Mouse (Mus musculus) embryo, embryonic 11.5 days (tissue): ENCODE results near the gene Nexn.
A peak's percentile ranks its signal among the peaks of the same experiment; 100 is the strongest.

ENCODE experiments used
- DNase-seq: peaks from one replicate; pipeline ENCODE4 v3.0.0-alpha.2; 2012; ENCODE audit warnings: low read depth, low spot score

Gene Nexn

DNA sequence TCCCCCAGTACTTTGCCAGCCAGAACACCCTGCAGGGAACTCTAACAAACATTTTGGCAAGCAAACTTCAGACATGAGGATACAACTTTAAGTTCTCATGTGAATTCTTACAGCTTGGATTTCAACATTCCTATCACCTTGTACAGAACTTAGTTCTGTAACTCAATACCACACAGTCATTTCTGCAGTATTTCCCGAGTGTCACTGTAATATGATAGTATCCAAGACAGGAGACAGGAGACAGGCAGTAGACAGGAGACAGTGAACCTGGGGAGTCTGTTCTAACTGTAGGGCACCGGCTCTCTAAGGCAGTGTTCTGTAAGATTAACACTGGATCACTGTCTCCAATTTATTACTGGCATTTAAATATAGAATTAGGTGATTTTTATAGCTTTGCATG is 12.3 kb upstream of the Nexn start:
- DNase-seq, result no peak

DNA sequence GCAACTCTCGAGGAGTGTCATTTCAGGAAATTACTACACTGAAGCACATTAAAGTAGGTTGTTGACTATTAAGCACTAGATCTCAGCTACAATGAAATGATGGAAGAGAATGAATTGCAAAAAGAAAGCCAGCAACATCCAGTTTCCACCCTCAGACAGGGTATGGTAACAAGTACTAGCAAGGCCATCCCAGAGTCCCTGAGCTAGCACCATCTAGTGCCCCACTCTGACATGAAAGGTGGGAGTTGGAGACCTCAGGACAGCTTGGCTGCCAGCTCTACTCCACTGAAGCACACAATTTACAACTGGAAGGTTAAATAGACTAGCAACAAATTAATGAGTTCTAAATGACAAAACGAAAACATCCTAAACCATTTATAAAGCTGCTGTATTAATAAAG is 11.8 kb upstream of the Nexn start:
- no peak for DNase-seq

GRCm38 (mm10) chr3:152276935-152277334 is 10.8 kb upstream of the Nexn start:
- DNase-seq, result no peak

DNA sequence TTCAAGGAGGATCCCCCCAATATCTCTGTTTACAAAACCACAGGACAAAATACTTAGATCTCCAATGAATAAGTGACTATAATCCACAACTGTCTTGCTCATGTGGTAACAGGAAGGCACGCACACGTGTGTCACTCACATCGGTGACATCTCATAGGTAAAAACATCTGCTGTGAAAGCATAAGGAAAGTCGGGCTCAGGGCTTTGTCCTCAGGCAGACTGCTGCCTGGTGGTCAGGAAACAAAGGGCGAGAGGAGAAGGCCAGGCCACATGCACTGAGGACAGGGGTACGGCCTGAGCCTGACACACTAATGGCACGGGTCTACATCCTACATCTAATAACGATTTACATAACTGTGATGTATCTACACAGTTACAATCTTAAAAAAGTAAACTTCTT is 8.9 kb upstream of the Nexn start:
- no peak for DNase-seq

GRCm38 (mm10) chr3:152272974-152273685 is 7.0 kb upstream of the Nexn start:
- no peak for DNase-seq

- DNase-seq, result no peak
Observed at GRCm38 (mm10) chr3:152271876-152272275, 5.7 kb upstream of the Nexn start.

- no peak for DNase-seq
Observed at GRCm38 (mm10) chr3:152271071-152271710, 5.0 kb upstream of the Nexn start.

GRCm38 (mm10) chr3:152268099-152268498 is 1.9 kb upstream of the Nexn start:
- DNase-seq, result no peak

DNA sequence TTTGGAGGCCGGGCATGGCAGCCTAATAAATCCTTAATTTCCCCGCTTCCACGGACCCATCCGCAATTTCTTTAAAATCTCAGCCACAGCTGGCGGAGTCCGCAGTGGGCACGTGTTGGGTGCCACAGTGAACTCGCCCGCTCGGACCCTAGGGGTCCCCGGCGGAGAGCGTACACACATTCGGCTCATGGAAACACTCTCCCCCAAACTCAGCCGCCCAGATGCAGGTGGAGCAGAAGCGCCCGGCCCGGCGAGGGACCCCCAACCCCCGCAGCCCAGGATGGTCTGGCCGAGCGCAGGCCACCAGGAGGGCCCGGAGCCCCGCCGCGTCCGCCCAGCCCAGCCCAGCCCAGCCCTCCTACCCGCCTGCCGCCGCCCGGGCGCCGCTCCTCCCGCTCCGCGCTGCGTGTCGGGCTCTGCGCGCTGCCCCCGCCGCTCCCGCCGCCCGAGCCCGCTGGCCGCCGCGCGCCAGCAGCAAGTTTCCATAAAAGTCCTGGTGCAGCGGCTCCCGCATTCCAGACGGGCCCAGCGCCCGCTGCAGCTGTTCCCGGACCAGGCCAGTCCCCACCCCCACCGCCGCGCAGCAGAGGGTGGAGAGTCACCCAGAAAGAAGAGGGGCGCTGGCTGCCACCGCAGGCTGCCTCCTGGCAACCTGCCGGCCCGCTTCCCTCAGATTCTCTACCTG is 657 bp downstream of the Nexn start:
- peak; percentile 62 for DNase-seq

DNA sequence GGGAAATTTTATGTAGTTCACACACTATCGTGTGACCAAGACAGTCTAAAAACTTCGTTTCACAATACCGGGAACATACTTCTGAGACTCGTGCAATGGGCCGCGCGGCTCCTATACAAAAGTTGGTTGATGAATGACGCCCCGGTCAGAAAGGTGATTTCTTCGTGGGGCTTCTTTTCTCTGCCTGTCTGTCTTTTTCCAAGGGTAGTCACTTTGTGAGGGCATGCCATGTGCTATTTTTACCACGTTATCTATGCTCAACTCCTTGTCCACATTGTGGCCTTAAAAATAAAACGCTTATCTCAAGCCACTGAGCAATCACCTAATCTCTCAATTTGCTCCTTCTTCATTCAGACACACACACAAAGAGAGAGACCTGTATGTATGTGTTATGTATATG is 1.3 kb downstream of the Nexn start:
- DNase-seq, result no peak

DNA sequence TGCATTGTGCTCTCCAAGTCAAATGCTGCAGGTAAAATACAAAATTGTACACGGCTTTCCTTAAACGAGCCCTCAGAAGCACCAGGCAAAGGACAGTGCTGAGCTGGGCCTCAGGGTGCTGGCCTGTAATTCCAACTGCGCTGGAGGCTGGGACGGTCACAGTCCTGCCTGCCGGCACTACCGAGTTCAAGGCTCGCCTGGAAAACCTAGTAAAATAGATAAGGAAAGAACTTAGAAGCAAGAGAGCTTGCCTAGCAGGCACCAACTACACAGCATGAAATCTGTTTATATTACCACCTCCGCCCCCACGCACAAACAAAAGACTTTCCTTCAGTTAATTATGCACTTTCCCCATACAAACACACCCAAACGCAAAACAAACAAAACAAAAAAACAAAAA is 1.8 kb downstream of the Nexn start:
- DNase-seq, result no peak

GRCm38 (mm10) chr3:152261948-152262347 is 4.2 kb downstream of the Nexn start:
- no peak for DNase-seq

GRCm38 (mm10) chr3:152261436-152261835 is 4.7 kb downstream of the Nexn start:
- DNase-seq, result no peak

DNA sequence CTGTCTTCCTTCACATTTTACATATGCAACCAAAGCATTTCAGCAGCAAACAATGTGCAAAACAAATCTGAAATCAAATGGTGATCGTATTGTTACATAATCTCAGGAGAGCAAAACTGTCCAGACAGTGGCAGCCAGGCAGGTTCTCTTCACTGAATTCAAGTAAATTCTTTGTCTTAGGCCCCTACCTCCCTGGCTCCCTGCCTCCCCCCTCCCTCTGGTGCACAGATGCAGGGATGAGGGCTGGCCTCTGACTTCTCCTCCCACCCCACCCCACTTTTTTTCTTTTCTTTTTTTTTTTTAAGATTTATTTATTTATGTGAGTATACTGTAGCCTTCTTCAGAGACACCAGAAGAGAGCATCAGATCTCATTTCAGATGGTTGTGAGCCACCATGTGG is 5.8 kb downstream of the Nexn start:
- DNase-seq, result no peak

DNA sequence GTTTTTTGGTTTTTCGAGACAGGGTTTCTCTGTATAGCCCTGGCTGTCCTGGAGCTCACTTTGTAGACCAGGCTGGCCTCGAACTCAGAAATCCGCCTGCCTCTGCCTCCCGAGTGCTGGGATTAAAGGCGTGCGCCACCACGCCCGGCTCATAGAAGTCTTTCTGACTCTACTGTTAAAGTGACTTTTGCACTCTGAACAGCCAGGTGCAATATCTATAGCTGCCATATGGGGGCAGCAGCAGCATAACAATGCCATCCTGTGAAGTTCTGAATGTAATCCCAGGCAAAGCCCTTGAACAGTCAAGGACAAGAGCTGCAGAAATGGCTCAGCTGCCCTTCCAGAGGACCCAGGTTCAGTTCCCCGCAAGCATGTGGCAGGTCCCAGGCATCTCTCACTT is 6.7 kb downstream of the Nexn start:
- peak; percentile 75 for DNase-seq

DNA sequence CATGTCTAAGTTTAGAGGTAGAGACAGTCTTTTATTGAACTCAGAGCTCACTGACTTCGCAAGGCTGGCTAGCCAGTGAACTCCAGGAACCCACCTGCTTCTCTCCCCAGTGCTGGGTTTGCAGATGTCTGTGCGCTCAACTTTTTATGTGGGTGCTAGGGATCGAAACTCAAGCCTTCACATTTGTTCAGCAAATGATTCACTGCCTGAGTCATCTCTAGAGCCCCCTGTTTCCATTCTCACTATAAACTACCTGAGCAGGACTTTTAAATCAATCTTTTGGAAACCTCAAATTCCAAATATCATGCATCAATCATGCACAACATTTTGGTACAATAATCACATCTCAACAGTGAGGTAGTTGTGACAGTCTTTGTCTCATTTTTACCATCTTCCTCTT is 8.6 kb downstream of the Nexn start:
- no peak for DNase-seq

GRCm38 (mm10) chr3:152250487-152250886 is 15.7 kb downstream of the Nexn start:
- DNase-seq, result no peak

- no peak for DNase-seq
Observed at GRCm38 (mm10) chr3:152247708-152248107, 18.4 kb downstream of the Nexn start.

GRCm38 (mm10) chr3:152245273-152245910 is 20.8 kb downstream of the Nexn start:
- no peak for DNase-seq

GRCm38 (mm10) chr3:152243304-152243703 is 22.8 kb downstream of the Nexn start:
- DNase-seq, result no peak

DNA sequence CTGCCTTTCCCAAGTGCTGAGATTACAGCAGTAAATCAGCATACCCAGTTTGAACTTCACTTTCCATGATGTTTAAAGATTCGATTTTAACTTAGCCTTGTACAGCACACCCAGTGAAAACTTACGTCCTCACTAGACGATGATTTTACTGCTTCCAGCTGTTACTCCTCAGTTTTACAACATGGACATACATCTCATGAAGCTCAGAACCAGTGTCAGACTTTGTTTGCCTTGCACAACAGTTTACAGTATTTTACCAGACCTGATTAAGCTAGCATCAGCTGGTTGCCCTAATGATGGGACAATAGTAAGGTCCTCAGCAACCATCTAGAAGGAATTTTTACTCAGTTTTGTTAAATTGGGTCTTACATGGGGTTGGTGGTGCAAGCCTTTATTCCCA is 25.1 kb downstream of the Nexn start:
- DNase-seq, result no peak

DNA sequence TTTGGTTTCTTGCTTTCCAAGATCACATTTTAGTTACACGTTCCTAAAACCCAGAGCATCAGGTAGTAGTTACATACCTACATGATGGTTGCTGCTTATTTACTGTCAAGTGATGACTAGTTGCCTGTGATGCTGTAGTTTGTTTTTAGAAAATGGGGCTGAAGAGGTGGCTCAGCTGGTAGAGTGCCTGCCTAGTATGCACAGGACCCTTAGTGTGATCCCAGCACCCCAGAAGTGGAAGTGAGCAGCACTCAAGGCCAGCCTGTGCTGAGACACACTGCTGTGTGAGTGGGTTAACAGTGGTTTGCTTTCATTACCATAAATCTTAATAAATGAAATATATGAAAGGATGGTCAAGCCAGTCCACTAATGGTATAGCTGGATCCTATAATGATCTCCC is 26.6 kb downstream of the Nexn start:
- no peak for DNase-seq

GRCm38 (mm10) chr3:152238836-152239235 is 27.3 kb downstream of the Nexn start:
- no peak for DNase-seq
